Mouse (Mus musculus) kidney, adult 2 months (tissue): ENCODE data around the gene Hcrtr1. TPM values are rescaled to one million over a fixed set of nuclear protein-coding genes. Genes with fewer than 3 reads are reported as not detected.

ENCODE experiments used
- DNase-seq: peaks from one replicate; pipeline ENCODE4 v3.0.0; 2021
- H3K27ac ChIP-seq: fragments of 200-500 bp; 2 replicates; pipeline ENCODE4 v1.5.1; 2012; ENCODE audit warnings: low read depth, low read length, control low read depth, inconsistent platforms; ENCODE audit not compliant: insufficient read depth
- H3K27me3 ChIP-seq: fragments of 200-500 bp; replicated peaks from 2 replicates; pipeline ENCODE4 v1.6.1; 2012; ENCODE audit warnings: mild to moderate bottlenecking, moderate library complexity, low read length, inconsistent platforms; ENCODE audit not compliant: control insufficient read depth, insufficient read depth
- H3K36me3 ChIP-seq: fragments of 200-500 bp; 2 replicates; pipeline ENCODE4 v1.6.1; 2012; ENCODE audit warnings: mild to moderate bottlenecking, moderate library complexity, low read length, inconsistent platforms; ENCODE audit not compliant: control insufficient read depth, insufficient read depth
- H3K4me1 ChIP-seq: fragments of 200-500 bp; 2 replicates; pipeline ENCODE4 v1.6.1; 2011; ENCODE audit warnings: low read length; ENCODE audit not compliant: control insufficient read depth, insufficient read depth
- H3K4me3 ChIP-seq: fragments of 200-500 bp; 2 replicates; pipeline ENCODE4 v1.5.1; 2011; ENCODE audit warnings: mild to moderate bottlenecking, low read depth, low read length, control low read depth; ENCODE audit not compliant: insufficient read depth
- CTCF ChIP-seq: fragments of 200-500 bp; conservative IDR thresholded peaks from 2 replicates; pipeline ENCODE4 v1.5.1; 2011; ENCODE audit warnings: low read depth, mild to moderate bottlenecking, control low read depth, low read length, moderate library complexity, mixed read lengths; ENCODE audit not compliant: insufficient read depth, insufficient read length
- POLR2A ChIP-seq: fragments of 200-500 bp; IDR thresholded peaks from one replicate; pipeline ENCODE4 v1.6.1; 2011; ENCODE audit warnings: low read depth, low read length, control low read depth
- WGBS: fragments of 180-500 bp; shearing (Covaris S2); methylation state at CpG from one replicate; pipeline ENCODE4 v1.1.7; 2018; 5-methylcytosine and 5-hydroxymethylcytosine counted together
- polyA plus RNA-seq: library from polyadenylated mRNA; depleted of rRNA; stranded (reverse); fragments of >200 nt; gene quantifications from 2 replicates; pipeline ENCODE4 v1.2.3, GENCODE M21; 2012

Hcrtr1 gene
- polyA plus RNA-seq, 1 experiment: 0.56 TPM

DNA sequence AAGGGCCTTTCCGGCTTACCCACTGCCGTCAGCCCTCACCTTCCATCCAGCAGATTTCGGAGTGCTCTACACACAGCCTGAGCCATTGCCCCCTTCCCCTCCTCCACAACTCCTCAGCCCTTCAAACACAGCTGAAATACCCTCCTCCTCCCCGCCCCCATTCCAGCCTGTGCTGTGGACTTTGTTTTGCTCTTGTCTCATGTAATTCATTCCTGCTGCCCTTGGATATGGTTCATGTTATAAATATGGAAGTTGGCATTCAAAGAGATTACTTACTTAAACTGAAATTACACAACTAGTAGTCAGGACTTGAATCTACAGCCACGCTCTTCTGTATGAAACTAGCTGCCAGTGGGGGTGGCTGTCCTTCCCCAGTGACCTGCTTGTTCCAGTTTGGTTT lies 16.1 kb downstream of the Hcrtr1 start:
- peaks cover 10% of the 10 kb centered on the region for H3K4me1 ChIP-seq
- H3K4me3 ChIP-seq: no peak overlapping the region
- no peak for DNase-seq
- no peak overlapping the region for H3K27ac ChIP-seq
- WGBS: 86% methylated on average over 5 of the region's 5 CpGs
- TF ChIP-seq POLR2A (no peak), CTCF (no peak)
- peaks cover 2% of the 10 kb centered on the region; the same call in 1 of the 2 replicates for H3K36me3 ChIP-seq
- no peaks in the 10 kb centered on the region for H3K27me3 ChIP-seq

DNA sequence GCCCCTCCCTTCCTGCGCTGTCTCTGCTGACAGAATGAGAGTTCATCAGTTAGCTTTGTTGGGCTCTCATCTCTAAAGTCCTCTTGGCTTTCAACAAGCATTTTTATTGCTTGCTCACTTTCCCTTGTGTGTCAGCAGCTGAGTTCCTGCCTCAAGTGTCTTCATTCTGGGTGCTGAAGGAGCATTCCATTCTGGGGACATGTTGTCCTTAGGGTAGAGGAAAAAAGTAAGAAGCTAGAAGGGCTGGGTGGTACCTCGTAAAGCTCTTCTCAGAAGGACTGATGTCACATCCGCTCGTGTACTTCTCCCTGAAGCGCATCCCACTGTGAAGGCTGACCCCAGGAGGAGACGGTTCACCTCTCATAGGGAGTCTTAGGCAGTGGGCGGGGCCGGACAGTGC lies 17.6 kb downstream of the Hcrtr1 start:
- no peak for DNase-seq
- H3K36me3 ChIP-seq: no peaks in the 10 kb centered on the region
- H3K4me3 ChIP-seq: no peak overlapping the region
- no peak overlapping the region for H3K27ac ChIP-seq
- no peaks in the 10 kb centered on the region for H3K27me3 ChIP-seq
- TF ChIP-seq POLR2A: no peak
- TF ChIP-seq CTCF: no peak
- 63% methylated on average over 8 of the region's 8 CpGs for WGBS
- peaks cover 10% of the 10 kb centered on the region for H3K4me1 ChIP-seq

DNA sequence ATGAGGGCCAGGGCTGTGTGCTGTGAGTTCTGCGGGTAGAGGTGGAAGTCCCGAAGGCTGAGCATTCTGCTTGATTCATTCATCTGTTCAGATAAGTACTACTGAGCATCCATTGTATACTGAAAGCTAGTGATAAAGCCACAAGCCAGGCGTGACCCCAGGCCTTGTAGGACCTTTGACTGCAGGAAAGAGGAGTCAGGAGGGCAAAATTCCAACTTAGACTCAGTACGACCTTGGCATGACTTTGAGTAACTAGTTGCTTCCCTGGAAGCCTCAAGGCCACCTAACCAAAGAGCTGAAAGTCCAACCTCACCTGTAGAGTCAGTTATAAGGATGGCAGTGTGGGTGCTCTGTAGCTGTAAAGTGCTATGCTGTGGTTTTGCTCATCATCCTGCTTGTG lies 18.4 kb downstream of the Hcrtr1 start:
- TF ChIP-seq POLR2A: no peak
- TF ChIP-seq CTCF: no peak
- DNase-seq: peak; percentile 52
- no peaks in the 10 kb centered on the region for H3K36me3 ChIP-seq

DNA sequence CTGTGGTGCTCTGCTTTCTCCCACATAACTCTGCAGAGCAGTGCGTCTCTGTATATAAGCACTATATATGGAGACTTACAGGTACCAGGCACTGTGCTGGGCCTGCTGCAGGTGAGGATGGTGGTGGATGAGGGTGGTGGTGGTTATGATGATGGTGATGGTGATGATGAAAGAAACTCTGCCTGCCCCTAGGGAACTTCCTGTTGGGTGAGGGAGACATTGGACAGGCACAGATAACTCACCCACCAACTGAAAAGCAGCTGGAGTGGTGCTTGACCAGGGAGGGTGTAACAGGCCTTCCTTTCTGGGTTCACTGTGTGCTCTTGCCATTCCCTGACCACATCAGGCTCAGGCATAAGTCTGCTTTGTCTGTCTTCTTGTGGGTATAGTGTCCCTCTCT lies 26.4 kb downstream of the Hcrtr1 start:
- no peak for DNase-seq
- no peak for TF ChIP-seq CTCF
- TF ChIP-seq POLR2A: no peak
- H3K27me3 ChIP-seq: no peaks in the 10 kb centered on the region
- no peaks in the 10 kb centered on the region for H3K36me3 ChIP-seq
- H3K4me1 ChIP-seq: peaks cover 6% of the 10 kb centered on the region; the same call in 1 of the 2 replicates
- no peak overlapping the region for H3K27ac ChIP-seq
- no peak overlapping the region for H3K4me3 ChIP-seq
- WGBS: 96% methylated on average over 1 of the region's 1 CpGs

More for the DNA sequence above, 18.4 kb downstream of the Hcrtr1 start:
- Histone ChIP-seq H3K27ac (no peak overlapping the region), H3K4me3 (no peak overlapping the region), H3K4me1 (peaks cover 10% of the 10 kb centered on the region), H3K27me3 (no peaks in the 10 kb centered on the region)
- 59% methylated on average over 4 of the region's 4 CpGs for WGBS

DNA sequence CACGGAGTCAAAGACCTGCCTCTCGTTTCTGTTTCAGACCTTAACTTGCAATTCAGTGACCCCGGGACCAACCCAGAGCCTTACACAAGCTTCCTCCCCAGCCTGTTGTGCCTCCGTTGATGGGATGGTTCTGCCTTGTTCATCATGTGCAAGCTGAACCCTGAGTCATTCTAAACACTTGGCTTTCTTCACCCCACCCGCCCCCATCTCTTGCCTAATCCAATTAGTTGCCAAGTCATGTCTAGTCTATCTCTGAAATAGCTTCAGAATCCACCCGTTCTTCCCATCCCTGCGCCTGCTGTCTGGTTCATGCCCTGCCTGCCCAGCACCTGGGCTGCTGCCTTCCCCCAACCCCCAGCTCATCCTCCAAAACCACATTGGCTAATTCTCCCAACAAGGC lies 26.9 kb downstream of the Hcrtr1 start:
- no peak overlapping the region for H3K27ac ChIP-seq
- H3K27me3 ChIP-seq: no peaks in the 10 kb centered on the region
- no peaks in the 10 kb centered on the region for H3K36me3 ChIP-seq
- H3K4me1 ChIP-seq: peaks cover 6% of the 10 kb centered on the region; the same call in 1 of the 2 replicates
- H3K4me3 ChIP-seq: no peak overlapping the region
- DNase-seq: no peak
- no peak for TF ChIP-seq POLR2A
- TF ChIP-seq CTCF: no peak
- WGBS: 55% methylated on average over 7 of the region's 7 CpGs

DNA sequence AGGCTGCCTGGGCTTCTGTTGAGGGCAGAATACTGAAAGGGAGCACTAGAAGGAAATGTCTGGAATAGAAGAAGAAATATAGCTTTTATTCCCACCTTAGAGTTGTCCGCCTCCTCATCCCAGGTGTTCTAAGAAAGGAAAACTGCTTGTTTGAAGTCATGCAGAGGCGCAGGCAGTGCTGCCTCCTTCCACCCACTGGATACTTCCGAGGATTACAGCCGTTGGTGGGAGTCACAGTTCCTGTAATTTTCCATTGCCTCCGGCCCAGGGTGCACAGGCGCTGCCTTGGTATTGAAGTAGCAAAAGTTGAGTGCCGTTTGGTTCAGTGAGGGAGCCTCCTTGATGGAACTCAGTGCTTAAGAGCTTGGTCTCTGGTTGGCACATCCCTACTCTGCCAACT lies 29.1 kb downstream of the Hcrtr1 start:
- 60% methylated on average over 7 of the region's 7 CpGs for WGBS
- Histone ChIP-seq H3K4me1 (peaks cover 15% of the 10 kb centered on the region; the same call in 1 of the 2 replicates), H3K4me3 (no peak overlapping the region), H3K27ac (peak overlapping the region; percentile 21; the same call in 1 of the 2 replicates), H3K36me3 (no peaks in the 10 kb centered on the region), H3K27me3 (no peaks in the 10 kb centered on the region)
- peak; percentile 51 for DNase-seq
- no peak for TF ChIP-seq POLR2A
- TF ChIP-seq CTCF: no peak

DNA sequence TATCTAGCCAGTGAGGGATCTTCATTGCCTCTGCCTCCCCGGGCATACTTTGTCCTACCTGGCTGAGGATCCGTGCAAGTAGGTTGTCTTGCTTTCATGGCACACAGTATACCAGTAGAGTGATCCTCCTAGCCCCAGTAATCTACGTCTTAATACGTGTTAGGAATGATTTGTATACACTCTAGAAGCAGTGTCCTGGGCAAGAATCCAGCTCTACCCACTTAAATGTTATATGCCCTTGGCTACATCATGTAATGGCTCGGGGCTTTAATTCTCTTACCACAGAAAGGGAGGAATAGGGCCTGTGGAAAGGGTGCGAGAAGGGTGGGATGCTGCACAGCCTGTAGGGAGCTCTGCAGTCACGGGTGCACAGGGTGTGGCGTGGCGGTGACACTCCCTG lies 29.5 kb downstream of the Hcrtr1 start:
- TF ChIP-seq CTCF: no peak
- TF ChIP-seq POLR2A: no peak
- no peaks in the 10 kb centered on the region for H3K27me3 ChIP-seq
- H3K36me3 ChIP-seq: no peaks in the 10 kb centered on the region
- no peak overlapping the region for H3K4me3 ChIP-seq
- no peak for DNase-seq
- H3K4me1 ChIP-seq: peaks cover 17% of the 10 kb centered on the region; the same call in 1 of the 2 replicates
- 80% methylated on average over 9 of the region's 9 CpGs for WGBS
- H3K27ac ChIP-seq: no peak overlapping the region

DNA sequence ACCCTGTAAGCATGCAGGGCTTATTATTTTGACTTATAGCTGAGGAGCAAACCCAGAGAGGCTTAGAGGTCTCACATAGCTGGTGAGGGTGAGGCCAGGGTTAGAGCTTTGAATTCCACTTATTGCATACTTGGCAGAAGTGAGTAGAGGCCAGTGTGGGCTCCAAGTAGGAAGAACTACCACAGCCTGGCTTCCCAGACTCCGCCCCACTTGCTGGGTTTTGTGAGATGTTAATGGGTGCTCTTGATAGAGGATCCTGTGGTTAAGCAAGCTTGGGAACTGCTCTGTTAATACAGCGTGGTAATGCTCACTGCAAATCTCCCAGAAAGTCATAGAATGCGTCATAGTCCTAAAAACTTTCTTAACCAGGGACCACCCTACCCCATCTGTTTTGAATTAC lies 30.2 kb downstream of the Hcrtr1 start:
- no peaks in the 10 kb centered on the region for H3K36me3 ChIP-seq
- no peak for DNase-seq
- no peak overlapping the region for H3K27ac ChIP-seq
- WGBS: 87% methylated on average over 3 of the region's 3 CpGs
- H3K27me3 ChIP-seq: no peaks in the 10 kb centered on the region
- TF ChIP-seq CTCF: no peak
- TF ChIP-seq POLR2A: no peak
- H3K4me1 ChIP-seq: peaks cover 17% of the 10 kb centered on the region; the same call in 1 of the 2 replicates
- no peak overlapping the region for H3K4me3 ChIP-seq
